Mouse (Mus musculus): ENCODE data around the gene Zfp111. TPM values are rescaled to one million over a fixed set of nuclear protein-coding genes. Genes with fewer than 3 reads are reported as not detected.

Gene Zfp111
- total and polyA plus RNA-seq, 3 experiments = 1.1 to 3.6 (median 3.2) TPM

GRCm38 (mm10) chr7:24174618-24175336 is 36.5 kb downstream of the Zfp111 start, which contains the start of gene Zfp114:
TSS of gene Zfp114 (plus strand) at chr7:24175060.
- intact Hi-C loops (cut with DNase I) = no loop called here

GRCm38 (mm10) chr7:24172191-24172590 is 39.1 kb downstream of the Zfp111 start:
- H3K27me3 ChIP-seq (ENCODE audit: control insufficient read depth, insufficient read depth, low read length) = no peaks in the 10 kb centered on the region
- intact Hi-C loops (cut with DNase I) = no loop called here
- no peak overlapping the region for H3K9ac ChIP-seq (ENCODE audit: low read depth, low read length)
- no peak for DNase-seq
- H3K4me3 ChIP-seq = no peak overlapping the region
- H3K4me1 ChIP-seq (ENCODE audit: control insufficient read depth, insufficient read depth, low read length) = no peaks in the 10 kb centered on the region; the same call in 1 of the 2 replicates
- no peaks in the 10 kb centered on the region for H3K79me2 ChIP-seq (replicated peaks; ENCODE audit: control insufficient read depth, insufficient read depth, low read length)
- no peaks in the 10 kb centered on the region for H3K36me3 ChIP-seq (ENCODE audit: control insufficient read depth, insufficient read depth, low read length)
- no peak overlapping the region for H3K27ac ChIP-seq
- 60% methylated on average over 4 of the region's 4 CpGs for WGBS
- TF ChIP-seq POLR2A (IDR thresholded peaks at IDR 0.05; ENCODE audit: insufficient read depth, low read depth, low read length) = no peak
- no peak for TF ChIP-seq EP300 (IDR thresholded peaks at IDR 0.05; ENCODE audit: insufficient read depth, low read depth, low read length)
- TF ChIP-seq CTCF (IDR thresholded peaks at IDR 0.05) = no peak

More at GRCm38 (mm10) chr7:24174618-24175336, 36.5 kb downstream of the Zfp111 start, which contains the start of gene Zfp114:
- Histone ChIP-seq H3K27ac (no peak within 1 kb of the TSS), H3K4me3 (peak within 1 kb of the TSS; percentile 48), H3K9ac (ENCODE audit: low read depth, low read length) (peak within 1 kb of the TSS; percentile 84), H3K4me1 (ENCODE audit: control insufficient read depth, insufficient read depth, low read length) (no peaks in the 10 kb centered on the region; the same call in 1 of the 2 replicates), H3K79me2 (replicated peaks; ENCODE audit: control insufficient read depth, insufficient read depth, low read length) (no peaks in the 10 kb centered on the region), H3K27me3 (ENCODE audit: control insufficient read depth, insufficient read depth, low read length) (no peaks in the 10 kb centered on the region), H3K36me3 (ENCODE audit: control insufficient read depth, insufficient read depth, low read length) (no peaks in the 10 kb centered on the region)
- no peak for TF ChIP-seq CTCF (IDR thresholded peaks at IDR 0.05)
- no peak for TF ChIP-seq POLR2A (IDR thresholded peaks at IDR 0.05; ENCODE audit: insufficient read depth, low read depth, low read length)
- no peak for TF ChIP-seq EP300 (IDR thresholded peaks at IDR 0.05; ENCODE audit: insufficient read depth, low read depth, low read length)
- 15% methylated on average over 23 of the region's 23 CpGs for WGBS
- peak; percentile 39 to 51 for DNase-seq

- H3K79me2 ChIP-seq (replicated peaks; ENCODE audit: control insufficient read depth, insufficient read depth, low read length) = no peaks in the 10 kb centered on the region
Observed at GRCm38 (mm10) chr7:24153272-24153671, 58.0 kb downstream of the Zfp111 start.

More at GRCm38 (mm10) chr7:24153272-24153671, 58.0 kb downstream of the Zfp111 start:
- DNase-seq = peak in 1 of 2 experiments; percentile 0
- H3K9ac ChIP-seq (ENCODE audit: low read depth, low read length) = no peak overlapping the region
- H3K4me1 ChIP-seq (ENCODE audit: control insufficient read depth, insufficient read depth, low read length) = no peaks in the 10 kb centered on the region
- H3K27me3 ChIP-seq (ENCODE audit: control insufficient read depth, insufficient read depth, low read length) = no peaks in the 10 kb centered on the region
- WGBS = 10% methylated on average over 1 of the region's 1 CpGs
- TF ChIP-seq CTCF (IDR thresholded peaks at IDR 0.05) (peak; percentile 37), POLR2A (IDR thresholded peaks at IDR 0.05; ENCODE audit: insufficient read depth, low read depth, low read length) (no peak), EP300 (IDR thresholded peaks at IDR 0.05; ENCODE audit: insufficient read depth, low read depth, low read length) (no peak)
- intact Hi-C loops (cut with DNase I) = no loop called here
- H3K36me3 ChIP-seq (ENCODE audit: control insufficient read depth, insufficient read depth, low read length) = no peaks in the 10 kb centered on the region
- H3K4me3 ChIP-seq = no peak overlapping the region
- no peak overlapping the region for H3K27ac ChIP-seq

Other genes with a start within 250 kb of the Zfp111 start
- not detected for gene Vmn1r181, start 236.8 kb downstream of the Zfp111 start, total RNA-seq (2021)
- not detected in 2 replicates for gene Vmn1r181, start 236.8 kb downstream of the Zfp111 start, polyA plus RNA-seq (2012; rRNA removed)
- gene V1rd19, start 209.8 kb downstream of the Zfp111 start, total RNA-seq (2021) = not detected
- not detected in 2 replicates for gene V1rd19, start 209.8 kb downstream of the Zfp111 start, polyA plus RNA-seq (2012; rRNA removed)
- not detected for gene Vmn1r183, start 158.2 kb downstream of the Zfp111 start, total RNA-seq (2021)
- not detected in 2 replicates for gene Vmn1r183, start 158.2 kb downstream of the Zfp111 start, polyA plus RNA-seq (2012; rRNA removed)
- 10 to 100 TPM; 16.7 to 16.8 TPM for gene Zfp180, start 129.5 kb downstream of the Zfp111 start, total RNA-seq (2021)
- 7.7 and 11.3 TPM in 2 replicates for gene Zfp180, start 129.5 kb downstream of the Zfp111 start, polyA plus RNA-seq (2012; rRNA removed)
- 1 to 10 TPM; 3.1 to 3.2 TPM for gene Zfp112, start 99.1 kb downstream of the Zfp111 start, total RNA-seq (2021)
- gene Zfp112, start 99.1 kb downstream of the Zfp111 start, polyA plus RNA-seq (2012; rRNA removed) = 1.8 and 3.5 TPM in 2 replicates
- 1 to 10 TPM; 4.2 to 5.4 TPM for gene Zfp235, start 77.3 kb downstream of the Zfp111 start, total RNA-seq (2021)
- gene Zfp235, start 77.3 kb downstream of the Zfp111 start, polyA plus RNA-seq (2012; rRNA removed) = 3.1 and 5.5 TPM in 2 replicates
- gene Zfp114, start 36.4 kb downstream of the Zfp111 start, total RNA-seq (2021) = under 1 TPM; 0.16 TPM
- gene Zfp114, start 36.4 kb downstream of the Zfp111 start, polyA plus RNA-seq (2012; rRNA removed) = 0.06 and 0.10 TPM in 2 replicates
- 1 to 10 TPM; 1.8 to 2.1 TPM for gene Zfp109, start 26.1 kb upstream of the Zfp111 start, total RNA-seq (2021)
- 0.80 and 1.5 TPM in 2 replicates for gene Zfp109, start 26.1 kb upstream of the Zfp111 start, polyA plus RNA-seq (2012; rRNA removed)
- 1 to 10 TPM; 1.4 to 1.8 TPM for gene Zfp108, start 43.4 kb upstream of the Zfp111 start, total RNA-seq (2021)
- gene Zfp108, start 43.4 kb upstream of the Zfp111 start, polyA plus RNA-seq (2012; rRNA removed) = 0.70 and 1.4 TPM in 2 replicates
- gene Zfp93, start 59.0 kb upstream of the Zfp111 start, total RNA-seq (2021) = 1 to 10 TPM; 3.3 to 4.1 TPM
- 1.7 and 2.9 TPM in 2 replicates for gene Zfp93, start 59.0 kb upstream of the Zfp111 start, polyA plus RNA-seq (2012; rRNA removed)
- gene Zfp61, start 89.8 kb upstream of the Zfp111 start, total RNA-seq (2021) = 1 to 10 TPM; 2.7 to 3.3 TPM
- 2.7 and 5.3 TPM in 2 replicates for gene Zfp61, start 89.8 kb upstream of the Zfp111 start, polyA plus RNA-seq (2012; rRNA removed)
- 1 to 10 TPM; 1.9 to 2.7 TPM for gene Zfp94, start 105.2 kb upstream of the Zfp111 start, total RNA-seq (2021)
- gene Zfp94, start 105.2 kb upstream of the Zfp111 start, polyA plus RNA-seq (2012; rRNA removed) = 3.4 and 3.8 TPM in 2 replicates
- not detected for gene Tescl, start 122.5 kb upstream of the Zfp111 start, total RNA-seq (2021)
- 0.35 and 0.66 TPM in 2 replicates for gene Tescl, start 122.5 kb upstream of the Zfp111 start, polyA plus RNA-seq (2012; rRNA removed)
- not detected for gene Lypd5, start 137.8 kb upstream of the Zfp111 start, total RNA-seq (2021)
- not detected in 2 replicates for gene Lypd5, start 137.8 kb upstream of the Zfp111 start, polyA plus RNA-seq (2012; rRNA removed)
- gene Kcnn4, start 158.8 kb upstream of the Zfp111 start, total RNA-seq (2021) = 1 to 10 TPM in 1 of 2 experiments, under 1 TPM in 1; 0.91 to 1.1 TPM
- gene Kcnn4, start 158.8 kb upstream of the Zfp111 start, polyA plus RNA-seq (2012; rRNA removed) = 1.2 and 1.9 TPM in 2 replicates
- gene Smg9, start 188.2 kb upstream of the Zfp111 start, total RNA-seq (2021) = 1 to 10 TPM; 5.9 to 6.6 TPM
- gene Smg9, start 188.2 kb upstream of the Zfp111 start, polyA plus RNA-seq (2012; rRNA removed) = 19.2 and 21.4 TPM in 2 replicates
- gene Irgc1, start 240.9 kb upstream of the Zfp111 start, total RNA-seq (2021) = not detected
- gene Irgc1, start 240.9 kb upstream of the Zfp111 start, polyA plus RNA-seq (2012; rRNA removed) = 0.67 and 0.88 TPM in 2 replicates